Mouse (Mus musculus): ENCODE measurements around the gene Tpk1. TPM values are rescaled to one million over a fixed set of nuclear protein-coding genes. Genes with fewer than 3 reads are reported as not detected.
A peak's percentile ranks its signal among the peaks of the same experiment; 100 is the strongest.

Gene Tpk1
- polyA plus RNA-seq, 1 experiment from 2014 or later: 7.4 TPM

DNA sequence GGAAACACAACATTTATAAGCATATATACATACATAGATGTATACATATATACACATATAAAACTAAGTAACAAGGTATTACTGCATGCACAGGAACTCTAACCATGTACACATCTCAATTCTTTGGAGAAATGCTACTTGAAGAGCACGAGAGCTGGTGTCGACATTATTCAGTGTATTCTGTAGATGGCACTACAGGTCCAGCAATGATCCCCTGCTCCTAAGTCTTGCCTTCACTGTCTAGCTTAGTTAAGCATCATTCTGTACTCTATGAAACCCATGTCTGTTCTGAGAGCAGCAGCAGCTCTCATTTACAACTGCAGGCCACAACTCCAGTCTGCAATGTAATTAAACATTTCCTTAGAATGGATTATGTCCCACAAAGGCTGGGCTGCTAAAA is 270.5 kb downstream of the Tpk1 start:
- no peaks in the 10 kb centered on the region for H3K36me3 ChIP-seq (replicated peaks; ENCODE audit: insufficient read depth, low read length)
- TF ChIP-seq EP300 (IDR thresholded peaks at IDR 0.05; ENCODE audit: low read depth) (no peak), CTCF (IDR thresholded peaks at IDR 0.05; ENCODE audit: low read depth) (peak; percentile 39)
- no peak overlapping the region for H3K4me3 ChIP-seq (ENCODE audit: low read depth, low read length)
- no peaks in the 10 kb centered on the region for H3K4me1 ChIP-seq (ENCODE audit: insufficient read depth)
- no peak overlapping the region for H3K27ac ChIP-seq (ENCODE audit: low read depth)
- no peak for ATAC-seq
- no peak for DNase-seq
- no peaks in the 10 kb centered on the region for H3K27me3 ChIP-seq (ENCODE audit: insufficient read depth, low read length)
- WGBS (ENCODE audit: insufficient replicate concordance): 64% methylated on average over 2 of the region's 2 CpGs
- H3K9me3 ChIP-seq (ENCODE audit: low read length): no peaks in the 10 kb centered on the region
- no peak overlapping the region for H3K9ac ChIP-seq (replicated peaks)
- no peak overlapping the region for H3K4me2 ChIP-seq (ENCODE audit: low read depth, low read length)

- Histone ChIP-seq H3K4me3 (ENCODE audit: low read depth, low read length) (no peak overlapping the region), H3K9ac (replicated peaks) (no peak overlapping the region), H3K4me1 (ENCODE audit: insufficient read depth) (no peaks in the 10 kb centered on the region), H3K4me2 (ENCODE audit: low read depth, low read length) (no peak overlapping the region), H3K36me3 (replicated peaks; ENCODE audit: insufficient read depth, low read length) (no peaks in the 10 kb centered on the region), H3K9me3 (ENCODE audit: low read length) (no peaks in the 10 kb centered on the region), H3K27me3 (ENCODE audit: insufficient read depth, low read length) (no peaks in the 10 kb centered on the region), H3K27ac (ENCODE audit: low read depth) (no peak overlapping the region)
- TF ChIP-seq EP300 (IDR thresholded peaks at IDR 0.05; ENCODE audit: low read depth): no peak
- TF ChIP-seq CTCF (IDR thresholded peaks at IDR 0.05; ENCODE audit: low read depth): no peak
- ATAC-seq (no peak), DNase-seq (no peak)
- 55% methylated on average over 1 of the region's 1 CpGs for WGBS (ENCODE audit: insufficient replicate concordance)
Measured at GRCm38 (mm10) chr6:43391358-43391757, 274.7 kb downstream of the Tpk1 start.

DNA sequence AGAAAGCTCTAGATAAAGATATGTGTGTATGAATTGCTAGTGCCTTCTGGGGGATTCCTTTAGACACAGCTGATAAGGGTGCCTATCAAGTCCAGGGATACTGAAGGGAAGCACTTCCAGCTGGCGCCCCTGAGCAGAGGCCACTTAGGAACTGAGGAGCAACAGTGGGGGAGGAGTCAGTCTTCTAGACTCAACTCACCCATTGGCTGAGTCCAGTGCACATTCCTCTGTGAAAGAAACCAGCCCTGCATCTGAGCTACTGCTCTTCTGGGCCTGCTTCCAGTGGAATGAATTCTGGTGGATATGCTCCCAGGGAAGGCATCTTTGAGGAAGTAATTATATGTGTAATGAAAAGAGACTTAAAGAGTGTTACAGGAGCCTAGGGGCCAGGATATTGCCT is 278.8 kb downstream of the Tpk1 start:
- Histone ChIP-seq H3K4me3 (ENCODE audit: low read depth, low read length) (no peak overlapping the region), H3K27me3 (ENCODE audit: insufficient read depth, low read length) (no peaks in the 10 kb centered on the region), H3K9me3 (ENCODE audit: low read length) (no peaks in the 10 kb centered on the region), H3K4me1 (ENCODE audit: insufficient read depth) (no peaks in the 10 kb centered on the region), H3K36me3 (replicated peaks; ENCODE audit: insufficient read depth, low read length) (no peaks in the 10 kb centered on the region), H3K4me2 (ENCODE audit: low read depth, low read length) (no peak overlapping the region), H3K9ac (replicated peaks) (no peak overlapping the region), H3K27ac (ENCODE audit: low read depth) (no peak overlapping the region)
- ATAC-seq: no peak
- no peak for DNase-seq
- WGBS (ENCODE audit: insufficient replicate concordance): 80% methylated on average over 1 of the region's 1 CpGs
- no peak for TF ChIP-seq CTCF (IDR thresholded peaks at IDR 0.05; ENCODE audit: low read depth)
- no peak for TF ChIP-seq EP300 (IDR thresholded peaks at IDR 0.05; ENCODE audit: low read depth)

- no peak overlapping the region for H3K4me3 ChIP-seq (ENCODE audit: low read depth, low read length)
- TF ChIP-seq EP300 (IDR thresholded peaks at IDR 0.05; ENCODE audit: low read depth) (no peak), CTCF (IDR thresholded peaks at IDR 0.05; ENCODE audit: low read depth) (no peak)
- no peaks in the 10 kb centered on the region for H3K4me1 ChIP-seq (ENCODE audit: insufficient read depth)
- 67% methylated on average over 3 of the region's 3 CpGs for WGBS (ENCODE audit: insufficient replicate concordance)
- H3K27me3 ChIP-seq (ENCODE audit: insufficient read depth, low read length): no peaks in the 10 kb centered on the region
- H3K36me3 ChIP-seq (replicated peaks; ENCODE audit: insufficient read depth, low read length): no peaks in the 10 kb centered on the region
- no peak for ATAC-seq
- no peaks in the 10 kb centered on the region for H3K9me3 ChIP-seq (ENCODE audit: low read length)
- no peak overlapping the region for H3K4me2 ChIP-seq (ENCODE audit: low read depth, low read length)
- H3K27ac ChIP-seq (ENCODE audit: low read depth): no peak overlapping the region
- DNase-seq: no peak
- H3K9ac ChIP-seq (replicated peaks): no peak overlapping the region
Measured at GRCm38 (mm10) chr6:43384841-43385240, 281.2 kb downstream of the Tpk1 start.

DNA sequence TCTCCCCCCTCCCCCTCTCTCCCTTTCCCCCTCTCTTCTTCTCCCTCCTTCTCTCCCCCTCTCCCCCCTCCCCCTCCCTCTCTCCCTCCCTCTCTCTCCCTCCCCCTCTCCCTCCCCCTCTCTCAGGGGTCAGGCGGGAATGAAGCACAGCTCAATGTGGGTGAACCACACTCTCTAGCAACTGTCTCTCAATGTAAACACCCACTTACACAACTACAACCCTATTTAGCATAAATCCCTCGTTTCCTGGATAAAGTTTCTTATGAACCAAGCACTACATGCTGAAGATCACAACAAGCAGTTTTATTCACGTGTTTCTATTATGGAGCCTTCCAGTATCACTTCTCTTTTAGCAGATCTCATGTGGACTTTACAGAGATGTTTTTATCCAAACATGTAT is 281.8 kb downstream of the Tpk1 start:
- 61% methylated on average over 3 of the region's 3 CpGs for WGBS (ENCODE audit: insufficient replicate concordance)

GRCm38 (mm10) chr6:43382750-43383149 is 283.3 kb downstream of the Tpk1 start:
- no peak overlapping the region for H3K9ac ChIP-seq (replicated peaks)
- no peak overlapping the region for H3K4me2 ChIP-seq (ENCODE audit: low read depth, low read length)
- H3K9me3 ChIP-seq (ENCODE audit: low read length): no peaks in the 10 kb centered on the region
- H3K4me1 ChIP-seq (ENCODE audit: insufficient read depth): no peaks in the 10 kb centered on the region
- no peak overlapping the region for H3K4me3 ChIP-seq (ENCODE audit: low read depth, low read length)
- no peak overlapping the region for H3K27ac ChIP-seq (ENCODE audit: low read depth)
- no peak for ATAC-seq
- TF ChIP-seq CTCF (IDR thresholded peaks at IDR 0.05; ENCODE audit: low read depth): no peak
- no peak for TF ChIP-seq EP300 (IDR thresholded peaks at IDR 0.05; ENCODE audit: low read depth)
- 77% methylated on average over 3 of the region's 3 CpGs for WGBS (ENCODE audit: insufficient replicate concordance)
- H3K27me3 ChIP-seq (ENCODE audit: insufficient read depth, low read length): no peaks in the 10 kb centered on the region
- H3K36me3 ChIP-seq (replicated peaks; ENCODE audit: insufficient read depth, low read length): no peaks in the 10 kb centered on the region
- no peak for DNase-seq

More for the DNA sequence above, 281.8 kb downstream of the Tpk1 start:
- no peak overlapping the region for H3K9ac ChIP-seq (replicated peaks)
- no peak overlapping the region for H3K27ac ChIP-seq (ENCODE audit: low read depth)
- H3K4me1 ChIP-seq (ENCODE audit: insufficient read depth): no peaks in the 10 kb centered on the region
- TF ChIP-seq CTCF (IDR thresholded peaks at IDR 0.05; ENCODE audit: low read depth) (no peak), EP300 (IDR thresholded peaks at IDR 0.05; ENCODE audit: low read depth) (no peak)
- no peaks in the 10 kb centered on the region for H3K9me3 ChIP-seq (ENCODE audit: low read length)
- no peaks in the 10 kb centered on the region for H3K36me3 ChIP-seq (replicated peaks; ENCODE audit: insufficient read depth, low read length)
- H3K27me3 ChIP-seq (ENCODE audit: insufficient read depth, low read length): no peaks in the 10 kb centered on the region
- no peak overlapping the region for H3K4me2 ChIP-seq (ENCODE audit: low read depth, low read length)
- DNase-seq: no peak
- H3K4me3 ChIP-seq (ENCODE audit: low read depth, low read length): no peak overlapping the region
- no peak for ATAC-seq

- ATAC-seq: no peak
- H3K4me1 ChIP-seq (ENCODE audit: insufficient read depth): no peaks in the 10 kb centered on the region
Measured at GRCm38 (mm10) chr6:43382284-43382683, 283.8 kb downstream of the Tpk1 start.

More at GRCm38 (mm10) chr6:43382284-43382683, 283.8 kb downstream of the Tpk1 start:
- TF ChIP-seq EP300 (IDR thresholded peaks at IDR 0.05; ENCODE audit: low read depth) (no peak), CTCF (IDR thresholded peaks at IDR 0.05; ENCODE audit: low read depth) (no peak)
- Histone ChIP-seq H3K36me3 (replicated peaks; ENCODE audit: insufficient read depth, low read length) (no peaks in the 10 kb centered on the region), H3K4me3 (ENCODE audit: low read depth, low read length) (no peak overlapping the region), H3K4me2 (ENCODE audit: low read depth, low read length) (no peak overlapping the region), H3K9me3 (ENCODE audit: low read length) (no peaks in the 10 kb centered on the region), H3K27me3 (ENCODE audit: insufficient read depth, low read length) (no peaks in the 10 kb centered on the region), H3K9ac (replicated peaks) (no peak overlapping the region), H3K27ac (ENCODE audit: low read depth) (no peak overlapping the region)
- no peak for DNase-seq
- WGBS (ENCODE audit: insufficient replicate concordance): 75% methylated on average over 3 of the region's 3 CpGs
